Mouse (Mus musculus): ENCODE data around the gene Gm11492.

- no peak for TF ChIP-seq POLR2A (IDR thresholded peaks at IDR 0.05; ENCODE audit: low read depth, low read length)
- TF ChIP-seq CTCF (IDR thresholded peaks at IDR 0.05; ENCODE audit: borderline replicate concordance, insufficient read depth, low read length), result no peak
Observed at GRCm38 (mm10) chr11:87602234-87602633, 35.8 kb downstream of the Gm11492 start.

Data from embryonic fibroblast, embryonic 13.5 days (primary cell).